Mouse (Mus musculus) brain, embryonic 14.5 days (tissue): Measurements from ENCODE around the gene Ankub1. TPM values are rescaled to one million over a fixed set of nuclear protein-coding genes. Genes with fewer than 3 reads are reported as not detected.
A peak's percentile ranks its signal among the peaks of the same experiment; 100 is the strongest.

ENCODE experiments used
- DNase-seq: peaks from one replicate; pipeline ENCODE4 v3.0.0-alpha.2; 2011; ENCODE audit warnings: low read depth
- CTCF ChIP-seq: fragments of 200-500 bp; IDR thresholded peaks from 2 replicates; pipeline ENCODE4 v1.5.1; 2012; ENCODE audit warnings: inconsistent platforms, mild to moderate bottlenecking, moderate library complexity, borderline replicate concordance; ENCODE audit not compliant: insufficient read depth, insufficient read length; ENCODE audit errors: extremely low read depth
- POLR2A ChIP-seq: fragments of 200-500 bp; IDR thresholded peaks from 2 replicates; pipeline ENCODE4 v1.6.1; 2012; ENCODE audit warnings: mild to moderate bottlenecking, inconsistent platforms, borderline replicate concordance; ENCODE audit not compliant: poor library complexity, insufficient read depth, insufficient read length, severe bottlenecking; ENCODE audit errors: extremely low read depth
- polyA plus RNA-seq: library from polyadenylated mRNA; depleted of rRNA; stranded (reverse); fragments of >200 nt; gene quantifications from 2 replicates; pipeline ENCODE4 v1.2.3, GENCODE M21; 2012

Ankub1 gene
- polyA plus RNA-seq, 1 experiment = 0.23 TPM

DNA sequence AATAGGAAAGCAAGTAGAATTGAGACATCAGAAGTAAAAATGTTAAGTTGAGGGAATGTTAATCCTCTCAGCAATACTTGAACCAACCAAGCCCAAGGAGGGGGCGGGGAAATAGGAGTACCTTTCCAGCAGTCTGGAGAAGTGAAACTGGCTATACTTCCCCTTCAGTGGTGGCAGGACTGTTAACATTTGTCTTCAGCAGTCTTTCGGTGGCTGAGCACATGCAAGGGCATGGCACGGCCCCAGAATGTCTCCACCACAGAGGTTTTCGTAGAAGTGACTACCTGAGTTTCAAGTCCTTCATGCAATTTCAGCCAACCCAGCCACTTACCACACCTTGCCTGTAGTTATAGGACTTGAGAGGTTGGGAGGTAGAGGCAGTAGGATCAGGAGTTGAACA is 19.0 kb downstream of the Ankub1 start:
- no peak for TF ChIP-seq POLR2A
- TF ChIP-seq CTCF = no peak
- DNase-seq = no peak

DNA sequence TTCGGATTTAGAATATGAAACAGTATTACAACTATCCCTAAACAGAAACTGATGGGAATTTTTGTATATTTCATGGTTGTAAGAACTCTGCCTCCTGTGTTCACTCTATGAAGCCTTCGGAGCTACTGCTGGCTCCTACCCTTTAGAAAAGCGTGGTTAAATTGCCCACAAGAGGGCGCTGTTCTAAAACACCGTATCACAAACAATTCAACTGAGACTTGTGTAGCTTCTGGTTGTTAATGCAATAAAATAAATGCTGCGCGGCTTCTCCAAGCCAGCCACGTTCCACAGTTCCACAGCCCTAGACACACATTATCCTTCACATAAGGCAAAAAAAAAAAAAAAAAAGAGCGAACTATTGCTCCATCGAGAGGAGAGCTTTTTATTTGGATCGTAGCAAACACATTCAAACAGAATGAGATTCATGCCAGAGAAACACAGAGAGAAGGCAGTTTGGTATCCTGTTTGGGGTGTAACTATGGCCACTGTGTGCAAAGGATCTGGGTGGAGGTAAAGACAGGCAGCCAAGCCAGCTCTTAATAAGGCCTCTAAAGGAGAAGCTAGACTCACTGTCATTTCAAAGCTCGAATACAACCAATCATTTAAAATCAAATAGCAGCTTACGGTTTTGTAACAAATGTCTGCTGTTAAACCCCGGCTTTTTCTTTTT is 25.4 kb downstream of the Ankub1 start:
- TF ChIP-seq CTCF (peak; percentile 74; the same call in 1 of the 2 replicates), POLR2A (no peak)
- peak; percentile 95 for DNase-seq

DNA sequence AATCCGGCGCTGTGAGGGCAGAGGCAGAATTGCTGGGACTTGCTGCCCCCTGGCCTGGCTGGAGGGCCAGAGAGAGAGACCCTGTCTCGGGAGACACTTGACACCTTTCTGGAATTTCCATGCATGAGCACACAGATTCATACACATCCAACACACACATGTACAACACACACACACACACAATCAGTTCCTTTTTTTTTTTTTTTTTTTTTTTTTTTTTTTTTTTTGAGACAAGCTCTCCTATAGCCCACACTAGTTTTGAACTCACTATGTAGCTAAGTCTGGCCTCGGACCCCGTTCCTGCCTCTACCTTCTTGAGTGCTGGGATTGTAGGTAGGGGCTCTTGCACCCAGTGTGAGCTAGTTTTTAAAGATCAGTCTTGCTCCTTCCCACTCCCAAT is 26.7 kb downstream of the Ankub1 start:
- no peak for TF ChIP-seq CTCF
- DNase-seq = no peak

DNA sequence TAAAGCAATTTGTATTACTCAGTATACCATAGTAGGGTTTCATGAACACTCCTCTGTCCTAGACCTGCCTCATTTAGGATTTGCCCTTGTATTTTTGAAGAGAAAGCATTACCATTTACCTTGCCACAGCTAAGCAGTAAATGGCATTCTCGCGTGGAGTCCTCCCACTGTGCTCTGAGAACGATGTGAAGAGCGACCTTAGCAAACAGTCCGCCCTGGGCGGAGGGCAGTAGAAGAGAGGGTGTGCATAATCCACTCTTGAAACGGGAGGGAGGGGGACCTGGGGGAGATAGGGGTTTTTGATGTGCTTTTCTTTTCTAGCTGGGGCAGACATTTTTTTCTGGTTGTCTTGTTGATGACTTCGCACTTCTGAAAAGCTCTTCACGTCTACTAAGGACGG is 27.9 kb downstream of the Ankub1 start:
- DNase-seq = no peak
- no peak for TF ChIP-seq POLR2A
- no peak for TF ChIP-seq CTCF

DNA sequence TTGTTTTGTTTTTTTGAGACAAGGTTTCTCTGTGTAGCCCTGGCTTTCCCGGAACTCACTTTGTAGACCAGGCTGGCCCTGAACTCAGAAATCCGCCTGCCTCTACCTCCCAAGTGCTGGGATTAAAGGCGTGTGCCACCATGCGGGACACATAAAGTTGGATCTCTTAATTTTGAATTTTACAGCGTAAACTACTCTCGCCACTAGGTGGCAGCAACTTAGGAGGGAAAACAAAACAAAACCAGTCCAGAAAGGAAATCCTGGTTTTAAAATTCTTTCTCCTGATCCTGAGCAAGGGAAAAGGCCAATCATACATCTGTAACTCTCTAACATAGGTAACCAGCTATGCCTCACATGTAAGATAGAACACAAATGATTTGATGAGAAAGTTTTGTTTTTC is 28.9 kb downstream of the Ankub1 start:
- TF ChIP-seq CTCF = peak; percentile 52; the same call in 1 of the 2 replicates
- TF ChIP-seq POLR2A = no peak
- DNase-seq = peak; percentile 84

DNA sequence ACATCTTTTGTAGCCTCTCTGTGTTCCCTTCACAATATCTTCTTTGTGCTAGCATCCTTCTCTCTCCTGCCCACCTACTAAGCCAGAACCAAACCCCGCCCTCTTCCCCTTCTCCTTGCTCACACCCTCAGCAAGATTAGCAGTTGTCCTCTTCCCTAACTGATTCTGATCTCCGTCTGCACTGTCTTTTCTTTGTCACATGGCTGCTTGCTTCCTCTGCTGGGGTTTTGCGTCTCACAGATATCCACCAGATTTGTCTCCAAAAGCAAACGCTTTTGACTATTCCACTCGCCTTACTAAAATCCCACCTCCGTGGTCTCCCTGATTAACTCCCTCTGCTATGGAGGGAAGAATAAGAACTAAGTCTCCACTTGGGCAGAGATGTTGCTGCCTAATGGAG is 34.0 kb downstream of the Ankub1 start:
- TF ChIP-seq CTCF (no peak), POLR2A (no peak)
- DNase-seq = no peak

DNA sequence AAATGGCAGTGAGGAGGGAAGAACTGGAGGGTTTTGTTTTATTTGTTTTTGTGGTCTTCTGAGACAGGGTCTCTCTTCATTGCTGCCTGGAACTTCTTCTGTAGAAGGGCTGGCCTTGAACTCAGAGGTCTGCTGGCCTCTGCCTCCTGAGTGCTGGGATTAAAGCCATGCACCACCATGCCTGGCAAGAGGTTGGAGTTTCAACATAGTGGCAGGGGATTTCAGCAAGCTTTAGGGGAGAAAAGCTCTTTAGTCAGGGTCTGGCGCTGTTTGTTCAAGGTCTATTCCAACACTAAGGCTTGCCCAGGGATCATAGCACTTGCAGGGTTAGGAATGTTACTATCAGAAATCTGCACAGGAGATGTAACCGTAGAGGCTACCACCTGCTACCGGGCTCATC is 39.0 kb downstream of the Ankub1 start:
- TF ChIP-seq POLR2A (no peak), CTCF (no peak)
- DNase-seq = no peak

DNA sequence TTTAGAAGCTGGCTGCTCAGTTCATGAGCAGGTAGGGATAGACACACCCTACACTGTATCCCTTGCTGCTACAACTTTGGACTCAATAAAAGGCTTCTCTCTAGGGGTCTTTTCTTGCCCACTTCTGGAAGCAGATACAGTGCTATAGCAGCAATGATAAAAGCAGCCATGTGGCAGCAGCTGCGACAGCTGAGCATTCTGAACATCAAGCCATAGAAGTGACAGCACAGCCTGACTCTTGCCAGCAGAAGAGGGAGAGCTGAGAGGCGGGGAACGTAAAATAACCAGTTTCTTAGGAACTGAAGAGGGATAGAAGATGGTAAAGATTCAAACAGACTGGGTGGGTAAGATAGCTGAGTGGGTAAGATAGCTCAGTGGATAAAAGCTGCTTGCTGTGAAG is 40.1 kb downstream of the Ankub1 start:
- no peak for DNase-seq
- no peak for TF ChIP-seq CTCF
- TF ChIP-seq POLR2A = no peak

DNA sequence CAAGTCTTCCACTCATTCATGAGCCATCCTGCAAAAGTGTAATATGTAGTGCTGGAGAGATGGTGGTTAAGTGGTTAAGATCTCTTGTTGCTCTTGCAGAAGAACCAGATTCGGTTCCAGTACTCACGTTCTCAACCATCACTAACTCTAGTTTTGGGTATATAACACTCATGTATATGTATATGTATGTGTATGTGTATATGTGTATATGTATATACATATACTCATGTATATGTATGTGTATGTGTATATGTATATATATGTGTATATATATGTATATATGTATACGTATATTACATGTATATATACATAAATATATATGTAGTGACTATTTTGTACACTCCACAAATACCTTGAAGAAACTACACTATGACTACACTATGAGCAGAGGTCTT is 40.7 kb downstream of the Ankub1 start:
- TF ChIP-seq CTCF = no peak
- no peak for TF ChIP-seq POLR2A
- no peak for DNase-seq

DNA sequence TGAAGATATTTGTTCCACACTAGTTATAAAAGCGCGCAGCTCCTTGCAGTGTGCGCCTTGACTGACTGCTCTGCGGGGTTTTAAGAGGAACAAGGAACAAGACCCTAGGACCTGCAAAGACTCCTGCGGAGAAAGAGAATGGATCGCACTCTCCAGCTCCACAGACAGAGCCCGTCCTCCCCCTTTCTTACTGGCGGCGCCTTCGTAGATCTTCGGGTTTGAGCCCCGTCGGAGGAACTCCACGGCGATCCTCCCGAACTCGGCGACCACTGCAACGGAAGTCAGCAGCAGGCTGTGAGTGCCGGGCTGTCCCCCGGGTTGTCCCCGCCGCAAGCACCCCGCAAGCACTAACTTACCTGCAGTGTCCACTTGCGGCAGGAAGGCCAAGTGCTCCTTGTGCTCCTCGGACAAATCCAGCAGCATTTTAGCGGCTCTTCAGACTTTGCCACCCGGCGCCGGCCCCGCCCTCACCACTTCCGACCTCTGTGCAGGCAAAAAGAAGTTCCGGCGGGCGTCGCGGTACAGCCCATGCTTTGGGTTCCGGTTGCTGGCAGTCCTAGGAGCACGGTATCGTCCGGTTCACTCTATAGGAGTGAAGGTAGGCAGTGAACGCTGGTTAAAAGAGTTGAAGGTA is 41.3 kb downstream of the Ankub1 start, which contains the start of gene Commd2:
TSS of gene Commd2 (minus strand) at position 485 of the 634 bp plus-strand sequence.
- peak; percentile 95 for DNase-seq
- TF ChIP-seq POLR2A = peak; percentile 58; the same call in 1 of the 2 replicates
- no peak for TF ChIP-seq CTCF

DNA sequence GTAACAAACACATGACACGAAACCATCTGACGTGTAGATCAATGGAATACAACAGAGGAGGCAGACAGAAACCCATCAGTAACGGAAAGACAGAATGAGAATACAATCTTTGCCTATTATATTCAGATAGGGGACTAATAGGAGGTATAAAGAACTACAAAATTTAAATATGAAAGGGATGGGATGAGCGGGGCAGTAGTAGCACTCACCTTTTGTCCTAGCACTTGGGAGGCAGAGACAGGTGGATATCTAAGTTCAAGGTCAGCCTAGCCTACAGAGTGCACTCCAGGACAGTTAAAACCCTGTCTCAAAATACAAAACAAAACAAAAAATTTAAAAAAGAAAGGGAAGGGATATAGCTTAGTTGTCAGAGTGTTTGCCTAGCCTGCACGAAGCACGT is 49.4 kb downstream of the Ankub1 start:
- no peak for DNase-seq
- TF ChIP-seq CTCF (no peak), POLR2A (no peak)

DNA sequence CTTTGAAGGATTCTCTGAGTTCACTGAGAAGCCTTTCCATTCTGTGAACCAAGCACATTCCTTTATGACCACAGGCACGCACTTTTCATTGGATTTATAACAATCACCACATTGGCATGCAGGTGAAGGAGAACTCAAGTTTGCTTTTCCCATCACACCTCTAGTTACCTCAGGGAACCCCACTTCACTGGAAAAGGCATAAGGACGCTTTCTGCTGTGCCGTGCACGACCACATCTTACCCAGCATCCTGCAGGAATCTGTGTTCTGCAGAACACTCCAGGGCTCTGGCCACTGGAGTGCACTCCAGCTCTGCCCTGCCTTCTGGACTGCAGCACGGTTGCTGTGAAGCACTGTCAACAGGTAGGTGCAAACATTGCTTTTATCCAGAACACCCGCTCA is 55.0 kb downstream of the Ankub1 start:
- DNase-seq = no peak
- TF ChIP-seq POLR2A = no peak
- no peak for TF ChIP-seq CTCF
